Mouse (Mus musculus) gastrocnemius, adult 2 months (tissue): ENCODE results near the gene Ints4. TPM values are rescaled to one million over a fixed set of nuclear protein-coding genes. Genes with fewer than 3 reads are reported as not detected.

ENCODE experiments used
- DNase-seq: peaks from one replicate; pipeline ENCODE4 v3.0.0; 2022
- H3K27ac ChIP-seq: fragments of 200-600 bp; 2 replicates; pipeline ENCODE4 v1.8.1; 2022; ENCODE audit warnings: mild to moderate bottlenecking
- H3K4me3 ChIP-seq: fragments of 200-600 bp; 2 replicates; pipeline ENCODE4 v1.8.1; 2022; ENCODE audit warnings: mild to moderate bottlenecking, moderate library complexity
- CTCF ChIP-seq: fragments of 200-600 bp; IDR thresholded peaks from 2 replicates; pipeline ENCODE4 v1.8.1; 2022; ENCODE audit warnings: antibody characterized with exemption, mild to moderate bottlenecking, moderate library complexity
- intact Hi-C: fragments of 180-260 bp; cut with DNase I; formaldehyde crosslinking; loops from one replicate; pipeline ENCODE4 v1.15.1; 2025
- total RNA-seq, 2 experiments: library from RNA; stranded (reverse); gene quantifications; 2 replicates each; pipeline ENCODE4 v1.2.3; 2021

Gene Ints4
- total RNA-seq, 2 experiments from 2014 or later: 26.6 to 29.7 TPM

DNA sequence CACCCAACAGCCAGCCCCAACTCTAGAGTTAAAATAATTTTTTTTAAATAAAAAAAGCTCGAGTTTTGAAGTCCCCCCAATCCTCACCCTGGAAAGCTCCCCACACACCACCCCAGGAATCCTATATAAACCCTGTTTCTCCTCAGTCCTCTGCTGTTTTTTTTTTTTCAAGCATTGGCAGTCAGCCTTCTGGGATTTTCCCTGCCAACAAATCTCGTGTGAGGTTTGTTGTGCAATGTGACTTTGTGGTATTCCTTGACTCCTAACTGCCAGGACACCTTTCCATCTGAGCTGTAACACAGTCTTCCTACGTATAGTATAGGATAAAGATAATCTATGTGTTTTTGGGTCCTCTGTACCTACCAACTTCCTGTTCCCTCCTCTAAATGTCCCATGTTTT lies 1.4 kb upstream of the Ints4 start:
- no peak overlapping the region for H3K27ac ChIP-seq
- no peak for DNase-seq
- intact Hi-C loops: no loop called here
- no peak for TF ChIP-seq CTCF
- H3K4me3 ChIP-seq: no peak overlapping the region

GRCm38 (mm10) chr7:97480290-97480689 lies 466 bp upstream of the Ints4 start:
- no peak for DNase-seq
- Histone ChIP-seq H3K4me3 (peak overlapping the region; percentile 78), H3K27ac (peak overlapping the region; percentile 89)
- no peak for TF ChIP-seq CTCF
- intact Hi-C loops: loop anchor here (1.0 to 5.0 kb wide), 2 partner anchors 53 to 99 kb away; partner anchors contain the start of genes Aamdc and Rsf1

DNA sequence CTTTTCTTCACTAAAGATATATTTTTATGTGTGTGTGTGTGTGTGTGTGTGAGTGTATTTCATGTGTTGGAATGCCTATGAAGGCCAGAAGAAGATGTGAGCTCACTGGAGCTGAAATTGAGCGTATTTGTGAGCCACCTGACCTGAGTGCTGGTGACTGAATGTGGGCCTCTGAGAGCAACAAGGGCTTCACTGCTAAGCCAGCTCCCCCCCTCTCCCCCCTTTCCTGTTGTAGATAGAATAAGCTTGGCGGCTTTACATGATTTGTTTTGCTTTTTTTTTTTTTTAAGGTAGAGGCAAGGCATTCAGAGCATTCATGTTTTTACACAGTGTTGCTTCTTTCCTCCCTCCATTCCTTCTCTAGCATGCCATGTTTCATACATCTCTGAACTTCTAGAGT lies 2.6 kb downstream of the Ints4 start:
- Histone ChIP-seq H3K27ac (no peak overlapping the region), H3K4me3 (no peak overlapping the region)
- DNase-seq: no peak
- TF ChIP-seq CTCF: no peak
- intact Hi-C loops: loop anchor here (5.0 kb wide), 1 partner anchor 56 kb away; no protein-coding TSS in a partner anchor

DNA sequence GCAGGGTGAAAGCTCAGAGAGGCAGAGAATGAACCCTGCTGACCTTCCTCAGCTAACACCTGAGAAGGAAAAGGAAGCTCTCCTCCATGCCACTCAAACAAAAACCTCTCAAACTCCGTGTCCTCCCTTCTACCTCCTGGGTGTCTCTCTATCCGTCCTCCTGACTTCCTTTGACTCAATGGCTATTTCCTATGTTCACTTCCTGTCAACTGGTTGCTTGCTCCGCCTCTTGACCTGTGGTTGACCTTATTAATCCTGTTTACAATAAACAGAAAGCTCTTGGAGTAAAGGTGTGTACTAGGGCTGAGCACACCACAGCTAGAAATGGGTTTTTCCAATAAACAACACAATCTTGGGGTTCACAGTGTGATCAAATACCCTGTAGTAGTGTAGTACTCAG lies 10.4 kb downstream of the Ints4 start:
- H3K27ac ChIP-seq: peak overlapping the region; percentile 75
- no peak for DNase-seq
- no peak for TF ChIP-seq CTCF
- H3K4me3 ChIP-seq: no peak overlapping the region
- intact Hi-C loops: no loop called here

DNA sequence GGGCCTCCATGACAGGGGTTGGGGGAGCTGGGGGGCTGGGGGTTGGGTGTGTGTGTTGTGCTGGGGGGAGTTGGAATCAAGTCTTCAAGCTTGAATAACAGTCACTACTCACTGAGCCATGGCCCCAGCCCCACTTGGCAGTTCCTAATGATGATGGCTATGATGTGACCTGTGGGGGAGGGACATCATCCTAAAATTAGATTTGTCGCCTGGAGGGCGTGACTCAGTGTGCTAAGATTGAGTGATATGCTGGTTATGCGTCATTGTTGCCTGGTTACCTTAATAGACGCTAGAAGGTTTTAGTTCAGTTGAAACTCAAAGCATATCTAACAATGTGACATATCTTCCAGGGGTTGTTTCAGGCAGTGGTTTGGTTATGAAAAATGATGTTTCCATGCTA lies 11.7 kb downstream of the Ints4 start:
- no peak for TF ChIP-seq CTCF
- no peak overlapping the region for H3K4me3 ChIP-seq
- peak; percentile 55 for DNase-seq
- intact Hi-C loops: no loop called here
- peak overlapping the region; percentile 75 for H3K27ac ChIP-seq

GRCm38 (mm10) chr7:97495052-97495451 lies 14.3 kb downstream of the Ints4 start:
- H3K4me3 ChIP-seq: no peak overlapping the region
- intact Hi-C loops: no loop called here
- no peak for TF ChIP-seq CTCF
- no peak for DNase-seq
- H3K27ac ChIP-seq: peak overlapping the region; percentile 59; the same call in 1 of the 2 replicates

DNA sequence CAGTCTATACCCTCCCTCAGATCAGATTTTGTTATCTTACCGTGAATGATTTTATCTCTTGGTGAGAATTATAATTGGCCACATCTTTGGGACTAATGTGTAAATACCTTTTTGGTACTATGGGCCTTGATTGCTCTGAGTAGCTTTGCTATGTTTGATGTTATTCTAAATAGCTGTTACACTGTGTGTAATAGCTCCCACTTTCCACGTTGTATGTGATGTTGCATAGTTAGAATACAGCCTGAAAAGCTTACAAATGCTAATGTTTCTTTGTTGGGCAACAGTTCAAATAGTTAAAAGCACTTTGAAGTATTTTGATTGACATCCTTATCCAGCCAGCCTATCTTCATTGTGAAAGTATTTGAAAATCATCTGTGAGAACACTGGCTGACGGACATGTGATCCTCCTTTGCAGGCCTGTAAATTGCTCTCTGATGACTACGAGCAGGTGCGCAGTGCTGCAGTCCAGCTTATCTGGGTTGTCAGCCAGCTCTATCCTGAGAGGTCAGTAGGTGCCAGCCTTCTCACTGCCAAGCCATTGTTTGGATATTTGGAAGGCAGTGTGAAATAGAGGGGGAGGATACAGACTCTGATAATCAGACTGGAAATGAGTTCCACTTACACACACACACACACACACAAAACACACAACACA lies 19.9 kb downstream of the Ints4 start:
- TF ChIP-seq CTCF: no peak
- intact Hi-C loops: no loop called here
- peak; percentile 72 for DNase-seq
- no peak overlapping the region for H3K4me3 ChIP-seq
- H3K27ac ChIP-seq: peak overlapping the region; percentile 57

DNA sequence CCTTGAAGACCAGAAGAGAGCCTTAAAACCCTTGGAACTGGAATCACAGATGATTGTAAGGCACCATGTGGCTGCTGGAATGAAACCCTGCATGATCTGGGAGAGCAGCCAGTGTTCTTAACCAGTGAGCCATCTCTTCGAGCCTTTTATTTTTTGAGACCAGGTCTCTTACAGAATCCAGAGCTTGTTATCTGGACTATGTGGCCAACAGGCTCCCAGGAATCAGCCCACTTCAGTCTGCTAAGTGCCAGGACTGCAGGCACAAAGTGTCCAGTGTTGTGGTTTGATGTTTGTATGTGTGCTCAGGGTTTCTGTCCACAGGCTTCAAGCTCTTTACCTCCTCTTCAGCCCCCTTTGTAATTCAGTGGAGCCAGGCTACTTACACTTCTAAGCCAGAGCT lies 34.0 kb downstream of the Ints4 start:
- no peak overlapping the region for H3K27ac ChIP-seq
- no peak for DNase-seq
- intact Hi-C loops: no loop called here
- no peak for TF ChIP-seq CTCF
- H3K4me3 ChIP-seq: no peak overlapping the region

GRCm38 (mm10) chr7:97519935-97520334 lies 39.2 kb downstream of the Ints4 start:
- no peak for DNase-seq
- Histone ChIP-seq H3K4me3 (no peak overlapping the region), H3K27ac (no peak overlapping the region)
- intact Hi-C loops: no loop called here
- no peak for TF ChIP-seq CTCF

DNA sequence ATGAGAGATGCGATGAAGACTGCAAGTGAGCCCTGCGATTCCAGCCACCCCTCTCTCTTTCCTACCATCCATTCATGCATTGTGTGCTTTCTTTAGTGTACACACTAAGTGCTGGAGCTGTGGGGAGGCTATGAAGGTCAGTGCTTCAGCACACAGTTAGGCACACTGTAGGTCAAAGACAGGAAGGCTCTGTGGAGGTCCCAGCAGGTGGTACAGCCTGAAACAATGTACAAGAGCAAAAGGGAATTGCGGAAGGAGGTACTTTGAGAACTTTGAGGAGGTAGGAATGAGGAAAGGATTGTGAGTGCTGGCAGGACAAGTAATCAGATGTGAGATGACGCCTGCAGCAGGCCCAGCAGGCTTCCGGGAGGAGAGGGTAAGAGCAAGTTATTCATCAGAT lies 54.8 kb downstream of the Ints4 start:
- intact Hi-C loops: no loop called here
- no peak overlapping the region for H3K4me3 ChIP-seq
- TF ChIP-seq CTCF: no peak

GRCm38 (mm10) chr7:97536571-97536970 lies 55.8 kb downstream of the Ints4 start:
- Histone ChIP-seq H3K4me3 (no peak overlapping the region), H3K27ac (no peak overlapping the region)
- no peak for TF ChIP-seq CTCF
- intact Hi-C loops: no loop called here
- no peak for DNase-seq

More for the DNA sequence above, 54.8 kb downstream of the Ints4 start:
- no peak for DNase-seq
- no peak overlapping the region for H3K27ac ChIP-seq

DNA sequence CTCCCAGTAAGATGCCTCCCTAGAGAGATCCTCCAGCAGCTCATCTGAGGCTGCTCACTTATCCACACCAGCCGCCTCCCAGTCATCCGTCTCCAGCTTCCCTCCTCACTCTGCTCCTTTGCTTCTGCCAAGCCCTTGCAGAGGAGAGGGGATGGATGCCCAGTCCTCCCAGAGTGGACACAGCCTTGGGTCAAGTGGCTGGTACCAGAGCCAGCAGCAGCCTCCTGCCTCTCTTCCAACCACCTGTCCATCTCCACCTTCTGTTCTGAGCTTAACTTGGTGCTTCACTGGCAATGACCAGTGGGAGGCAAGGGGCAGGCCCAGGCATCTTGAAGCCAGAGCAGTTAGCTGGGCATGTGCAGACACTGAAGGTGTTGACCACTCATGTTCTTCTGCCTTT lies 65.7 kb downstream of the Ints4 start:
- TF ChIP-seq CTCF: no peak
- no peak overlapping the region for H3K4me3 ChIP-seq
- peak overlapping the region; percentile 91; the same call in 1 of the 2 replicates for H3K27ac ChIP-seq
- intact Hi-C loops: no loop called here
- DNase-seq: peak; percentile 80

- Histone ChIP-seq H3K27ac (peak overlapping the region; percentile 91), H3K4me3 (no peak overlapping the region)
- intact Hi-C loops: no loop called here
- no peak for TF ChIP-seq CTCF
- DNase-seq: peak; percentile 42
Observed at GRCm38 (mm10) chr7:97549301-97549700, 68.5 kb downstream of the Ints4 start.

DNA sequence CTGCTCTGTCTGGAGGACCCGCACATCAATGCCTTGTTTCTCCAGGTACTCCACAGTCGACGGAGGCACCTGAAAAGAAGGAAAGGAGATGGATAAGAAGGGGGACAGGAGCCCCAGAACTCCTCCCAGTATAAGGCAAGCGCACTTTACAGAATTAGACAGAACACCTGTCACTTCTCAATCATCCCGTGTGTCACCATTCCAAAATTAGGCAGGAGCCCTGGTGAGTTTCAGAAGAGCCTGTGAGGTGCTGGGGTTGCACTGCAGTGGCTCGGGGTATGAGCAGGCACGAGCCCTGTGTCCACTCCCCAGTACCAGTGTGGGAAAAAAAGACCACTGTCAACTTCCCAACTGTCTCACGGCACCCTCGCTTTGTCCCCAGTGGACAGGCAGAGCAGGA lies 69.9 kb downstream of the Ints4 start:
- TF ChIP-seq CTCF: no peak
- peak; percentile 63 for DNase-seq
- intact Hi-C loops: no loop called here

More for the DNA sequence above, 69.9 kb downstream of the Ints4 start:
- H3K27ac ChIP-seq: peak overlapping the region; percentile 91
- peak overlapping the region; percentile 26 for H3K4me3 ChIP-seq
